Mouse (Mus musculus) limb, embryonic 10.5 days (tissue): ENCODE measurements at regions not wholly inside any gene's neighbourhood (a gene's known extent, or its start where the extent isn't known, plus 50 kb on each side); places are given as distances from the start of the nearest gene placed in this dataset.

Experiments used
- DNase-seq: peaks from one replicate; pipeline ENCODE4 v3.0.0-alpha.2; 2017; ENCODE audit warnings: low spot score
- H3K27ac ChIP-seq: fragments of 300-500 bp; sonication (generic); 2 replicates; pipeline ENCODE4 v1.5.1; 2016; ENCODE audit warnings: mild to moderate bottlenecking
- H3K27me3 ChIP-seq: fragments of 300-500 bp; sonication (generic); 2 replicates; pipeline ENCODE4 v1.6.1; 2016; ENCODE audit warnings: low read depth, mild to moderate bottlenecking; ENCODE audit not compliant: poor library complexity, severe bottlenecking
- H3K36me3 ChIP-seq: fragments of 300-500 bp; sonication (generic); 2 replicates; pipeline ENCODE4 v1.6.1; 2016; ENCODE audit warnings: mild to moderate bottlenecking, moderate library complexity
- H3K4me1 ChIP-seq: fragments of 300-500 bp; sonication (generic); 2 replicates; pipeline ENCODE4 v1.6.1; 2016
- H3K4me3 ChIP-seq: fragments of 300-500 bp; sonication (generic); 2 replicates; pipeline ENCODE4 v1.5.1; 2016; ENCODE audit warnings: mild to moderate bottlenecking, moderate library complexity
- H3K9me3 ChIP-seq: fragments of 300-500 bp; sonication (generic); replicated peaks from 2 replicates; pipeline ENCODE4 v1.6.1; 2016; ENCODE audit warnings: mild to moderate bottlenecking
- WGBS: fragments of 180-500 bp; shearing (Covaris S2); methylation state at CpG from one replicate; pipeline ENCODE4 v1.1.7; 2016; 5-methylcytosine and 5-hydroxymethylcytosine counted together

GRCm38 (mm10) chr6:93223610-93224550, 280.6 kb upstream of the Adamts9 start:
- Histone ChIP-seq H3K36me3 (no peaks in the 10 kb centered on the region), H3K27me3 (no peaks in the 10 kb centered on the region), H3K4me3 (no peak overlapping the region), H3K4me1 (peaks cover 9% of the 10 kb centered on the region), H3K27ac (no peak overlapping the region; the same call in 1 of the 2 replicates), H3K9me3 (no peaks in the 10 kb centered on the region)
- WGBS: 53% methylated on average over 8 of the region's 8 CpGs
- DNase-seq: no peak

DNA sequence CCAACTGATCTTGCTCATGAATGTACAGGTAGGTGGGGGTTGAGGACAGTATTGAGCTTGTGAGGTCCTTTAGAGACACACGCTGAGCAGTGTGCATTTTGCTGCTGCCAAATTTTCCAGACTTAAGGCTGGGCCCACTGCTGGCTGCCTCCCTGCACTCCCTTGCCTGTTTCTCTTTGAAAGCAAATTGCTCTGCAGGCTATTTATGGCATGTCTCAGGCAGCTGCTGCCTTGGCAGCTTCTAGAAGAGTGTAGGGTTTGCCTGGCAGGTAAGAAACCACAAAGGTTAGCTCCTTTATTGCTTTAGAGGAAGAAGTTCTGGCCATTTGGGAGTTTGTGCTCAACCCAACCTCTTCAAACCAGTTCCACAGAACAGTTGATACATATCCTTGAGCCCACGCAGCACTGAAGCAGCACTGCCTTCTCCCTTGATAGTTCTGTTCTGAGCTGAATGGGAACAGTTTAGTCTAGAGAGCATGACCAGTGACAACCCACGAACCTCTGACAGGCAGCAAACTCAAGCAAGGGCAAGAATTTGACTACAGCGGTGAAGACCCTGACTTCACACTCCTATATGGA, 274.8 kb upstream of the Adamts9 start:
- no peak overlapping the region for H3K4me3 ChIP-seq
- no peaks in the 10 kb centered on the region for H3K9me3 ChIP-seq
- H3K4me1 ChIP-seq: peaks cover 7% of the 10 kb centered on the region; the same call in 1 of the 2 replicates
- WGBS: 62% methylated on average over 4 of the region's 4 CpGs
- no peak overlapping the region for H3K27ac ChIP-seq
- DNase-seq: no peak
- no peaks in the 10 kb centered on the region for H3K27me3 ChIP-seq
- no peaks in the 10 kb centered on the region for H3K36me3 ChIP-seq

GRCm38 (mm10) chr6:93200886-93201285, 257.6 kb upstream of the Adamts9 start:
- Histone ChIP-seq H3K4me1 (no peaks in the 10 kb centered on the region), H3K9me3 (no peaks in the 10 kb centered on the region), H3K4me3 (no peak overlapping the region), H3K36me3 (no peaks in the 10 kb centered on the region), H3K27ac (no peak overlapping the region), H3K27me3 (no peaks in the 10 kb centered on the region)
- DNase-seq: no peak
- WGBS: 95% methylated on average over 1 of the region's 1 CpGs

DNA sequence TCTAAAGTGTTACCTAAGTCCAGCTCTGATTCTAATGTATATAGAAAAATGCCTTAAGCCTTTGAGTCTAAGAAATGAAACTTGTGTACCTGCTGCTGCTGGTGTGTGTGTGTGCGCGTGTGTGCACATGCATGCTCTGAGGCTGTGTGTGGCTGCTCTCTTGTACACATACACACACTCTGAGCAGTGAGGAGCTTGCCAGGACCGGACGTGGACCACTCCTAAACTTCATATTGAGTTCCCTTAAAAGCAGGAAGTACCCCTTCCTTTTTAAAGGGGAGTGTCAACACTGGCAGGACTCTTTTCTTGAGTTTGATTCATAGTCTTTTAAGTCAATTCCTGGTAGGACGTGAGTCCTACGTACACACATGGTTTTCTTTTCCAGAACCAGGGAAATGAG, 251.4 kb upstream of the Adamts9 start:
- no peak for DNase-seq
- no peak overlapping the region for H3K27ac ChIP-seq
- WGBS: 80% methylated on average over 6 of the region's 6 CpGs

DNA sequence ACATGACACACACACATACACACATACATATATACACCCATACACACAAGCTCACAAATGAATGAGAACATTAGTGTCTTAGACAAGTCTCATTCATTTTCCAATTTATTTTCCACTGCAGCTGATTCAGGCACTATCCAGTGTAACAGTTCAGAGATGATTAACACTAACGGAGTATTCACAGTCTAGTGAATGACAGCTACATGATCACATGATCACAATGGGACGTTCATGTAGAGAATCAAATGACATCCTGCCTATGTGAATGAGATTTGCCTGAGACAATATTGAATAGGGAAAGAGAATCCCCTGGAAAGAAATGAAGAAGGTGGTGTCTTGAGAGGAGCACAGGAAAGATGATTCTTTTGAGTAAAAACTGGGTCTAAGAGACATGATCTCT, 249.7 kb upstream of the Adamts9 start:
- Histone ChIP-seq H3K4me3 (no peak overlapping the region), H3K36me3 (no peaks in the 10 kb centered on the region), H3K4me1 (0 out of 2 replicates have a peak, but pooled peaks cover 10% of the 10 kb centered on the region), H3K9me3 (no peaks in the 10 kb centered on the region), H3K27me3 (no peaks in the 10 kb centered on the region), H3K27ac (no peak overlapping the region)
- WGBS: 86% methylated on average over 2 of the region's 2 CpGs
- DNase-seq: no peak

More for the DNA sequence above, 251.4 kb upstream of the Adamts9 start:
- Histone ChIP-seq H3K4me1 (0 out of 2 replicates have a peak, but pooled peaks cover 10% of the 10 kb centered on the region), H3K9me3 (no peaks in the 10 kb centered on the region), H3K36me3 (no peaks in the 10 kb centered on the region), H3K27me3 (no peaks in the 10 kb centered on the region), H3K4me3 (no peak overlapping the region)

DNA sequence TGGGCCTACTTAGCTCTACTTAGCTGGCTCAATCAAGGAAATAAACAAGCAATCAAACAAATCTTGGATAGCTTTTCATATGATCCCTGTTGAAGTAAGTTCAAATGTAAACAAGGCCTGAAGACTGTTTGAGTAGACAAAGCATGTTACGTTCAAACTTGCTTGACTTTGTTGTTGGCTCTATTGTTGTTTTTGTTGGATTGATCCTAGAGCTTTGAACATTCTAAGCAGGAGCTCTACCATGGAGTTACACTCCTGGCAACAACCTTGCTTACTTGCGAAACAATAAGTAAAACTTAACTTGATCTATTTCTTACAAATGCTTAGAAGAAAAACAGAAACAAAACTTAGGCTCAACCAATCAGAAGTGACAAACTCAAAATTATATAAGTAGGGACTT, 247.7 kb upstream of the Adamts9 start:
- H3K4me3 ChIP-seq: no peak overlapping the region
- H3K27ac ChIP-seq: no peak overlapping the region
- 90% methylated on average over 2 of the region's 2 CpGs for WGBS
- 0 out of 2 replicates have a peak, but pooled peaks cover 10% of the 10 kb centered on the region for H3K4me1 ChIP-seq
- no peaks in the 10 kb centered on the region for H3K36me3 ChIP-seq
- no peaks in the 10 kb centered on the region for H3K27me3 ChIP-seq
- DNase-seq: no peak
- H3K9me3 ChIP-seq: no peaks in the 10 kb centered on the region

DNA sequence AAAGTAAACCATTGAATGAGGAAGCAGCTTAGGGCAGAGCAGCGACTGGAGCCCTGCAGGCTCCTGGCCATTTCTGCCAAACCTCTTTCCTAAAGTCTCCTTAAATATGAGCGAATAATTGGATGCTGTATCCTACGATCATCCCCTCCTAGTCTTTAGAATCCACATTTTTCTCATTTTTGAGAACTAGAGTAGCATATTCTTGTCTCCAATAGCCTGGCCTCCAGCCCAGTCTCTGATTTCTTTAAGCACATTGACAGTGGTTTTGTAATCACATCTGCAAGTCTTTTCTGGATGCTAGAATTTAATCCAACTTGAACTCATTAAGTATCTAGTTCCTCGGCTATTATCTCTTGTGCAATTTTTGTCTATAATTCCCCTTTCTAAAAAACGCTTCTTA, 225.2 kb upstream of the Adamts9 start:
- 90% methylated on average over 5 of the region's 5 CpGs for WGBS
- Histone ChIP-seq H3K27ac (no peak overlapping the region), H3K9me3 (no peaks in the 10 kb centered on the region), H3K27me3 (no peaks in the 10 kb centered on the region), H3K36me3 (no peaks in the 10 kb centered on the region), H3K4me3 (no peak overlapping the region), H3K4me1 (peaks cover 9% of the 10 kb centered on the region)
- no peak for DNase-seq

DNA sequence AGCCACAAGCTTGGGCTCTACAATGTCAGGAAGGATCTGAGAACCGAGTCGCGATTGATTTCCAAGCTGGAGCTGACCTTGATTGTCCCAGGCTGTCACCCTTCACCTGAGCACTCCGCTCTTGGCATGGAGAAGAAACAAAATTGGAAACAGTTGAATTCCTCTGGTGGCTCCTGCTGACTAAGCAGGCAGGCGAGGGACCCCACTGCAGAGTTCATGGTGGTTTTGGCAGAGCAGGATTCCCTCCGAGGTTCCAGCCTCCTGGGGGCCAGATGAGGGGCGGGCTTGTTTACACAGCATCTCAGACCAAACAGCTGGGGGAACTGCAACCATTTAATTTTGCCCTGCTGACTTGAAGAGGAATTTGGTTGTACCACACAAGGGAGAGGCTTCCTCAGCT, 224.0 kb upstream of the Adamts9 start:
- no peaks in the 10 kb centered on the region for H3K36me3 ChIP-seq
- peak; percentile 40 for DNase-seq
- H3K4me1 ChIP-seq: peaks cover 9% of the 10 kb centered on the region
- no peak overlapping the region for H3K27ac ChIP-seq
- WGBS: 31% methylated on average over 7 of the region's 7 CpGs
- no peaks in the 10 kb centered on the region for H3K9me3 ChIP-seq
- no peaks in the 10 kb centered on the region for H3K27me3 ChIP-seq
- no peak overlapping the region for H3K4me3 ChIP-seq

GRCm38 (mm10) chr6:93165942-93166341, 222.7 kb upstream of the Adamts9 start:
- no peak overlapping the region for H3K27ac ChIP-seq
- no peak for DNase-seq
- no peaks in the 10 kb centered on the region for H3K27me3 ChIP-seq
- peaks cover 9% of the 10 kb centered on the region for H3K4me1 ChIP-seq
- WGBS: 73% methylated on average over 4 of the region's 4 CpGs
- H3K9me3 ChIP-seq: no peaks in the 10 kb centered on the region
- no peak overlapping the region for H3K4me3 ChIP-seq
- H3K36me3 ChIP-seq: no peaks in the 10 kb centered on the region

GRCm38 (mm10) chr6:93152431-93153208, 209.3 kb upstream of the Adamts9 start:
- Histone ChIP-seq H3K36me3 (no peaks in the 10 kb centered on the region), H3K27me3 (no peaks in the 10 kb centered on the region), H3K4me1 (no peaks in the 10 kb centered on the region), H3K27ac (no peak overlapping the region), H3K9me3 (no peaks in the 10 kb centered on the region), H3K4me3 (no peak overlapping the region)
- WGBS: 93% methylated on average over 5 of the region's 5 CpGs
- no peak for DNase-seq

DNA sequence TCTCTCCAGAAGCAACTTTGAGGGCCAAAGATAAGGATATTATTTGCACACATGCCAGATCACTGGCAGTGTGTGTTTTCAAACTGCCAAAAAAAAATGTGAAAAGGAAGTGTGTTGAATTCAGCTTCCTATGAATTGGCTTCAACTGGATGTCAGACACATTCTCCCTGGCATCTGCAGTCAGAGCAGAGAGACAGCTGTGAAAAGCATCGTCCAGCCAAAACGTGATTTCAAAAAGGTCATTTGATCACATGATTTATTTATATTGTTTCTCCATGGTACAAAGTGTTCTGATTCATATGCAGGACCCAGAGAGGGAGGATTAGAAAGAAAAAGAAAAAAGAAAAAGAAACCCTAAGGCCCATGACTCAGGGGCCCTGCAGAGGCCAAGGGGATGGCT, 207.2 kb upstream of the Adamts9 start:
- no peaks in the 10 kb centered on the region for H3K9me3 ChIP-seq
- H3K4me3 ChIP-seq: no peak overlapping the region
- H3K4me1 ChIP-seq: no peaks in the 10 kb centered on the region
- no peak overlapping the region for H3K27ac ChIP-seq
- H3K36me3 ChIP-seq: no peaks in the 10 kb centered on the region
- DNase-seq: no peak
- no peaks in the 10 kb centered on the region for H3K27me3 ChIP-seq
- 63% methylated on average over 2 of the region's 2 CpGs for WGBS

- Histone ChIP-seq H3K9me3 (no peaks in the 10 kb centered on the region), H3K4me3 (no peak overlapping the region), H3K36me3 (no peaks in the 10 kb centered on the region), H3K4me1 (no peaks in the 10 kb centered on the region), H3K27me3 (no peaks in the 10 kb centered on the region), H3K27ac (no peak overlapping the region)
- 39% methylated on average over 4 of the region's 4 CpGs for WGBS
- no peak for DNase-seq
Observed at GRCm38 (mm10) chr6:93149956-93150355, 206.7 kb upstream of the Adamts9 start.

GRCm38 (mm10) chr6:93140331-93140731, 197.0 kb upstream of the Adamts9 start:
- H3K4me1 ChIP-seq: no peaks in the 10 kb centered on the region
- DNase-seq: no peak
- H3K27ac ChIP-seq: no peak overlapping the region
- H3K36me3 ChIP-seq: no peaks in the 10 kb centered on the region
- H3K4me3 ChIP-seq: no peak overlapping the region
- no peaks in the 10 kb centered on the region for H3K9me3 ChIP-seq
- WGBS: 71% methylated on average over 4 of the region's 4 CpGs
- no peaks in the 10 kb centered on the region for H3K27me3 ChIP-seq
